Mouse (Mus musculus) CD4-positive, CD25-positive, alpha-beta regulatory T cell, adult 2 months (primary cell): ENCODE results near the gene Togaram2.
"Not testable (repeated sequence)": the region's sequence is repeated elsewhere in the genome, so short reads cannot be mapped to it uniquely, and the experiment has no call there.

Experiments
- DNase-seq: peaks from one replicate; pipeline ENCODE4 v3.0.0-alpha.2; 2012; ENCODE audit warnings: low read depth, low spot score

The Togaram2 gene

GRCm38 (mm10) chr17:71673092-71673491 lies at the start of gene Togaram2:
TSS of gene Togaram2 (plus strand) at chr17:71673261.
- DNase-seq = no peak

- DNase-seq = no peak
These were observed 41.3 kb upstream of the Togaram2 start for GRCm38 (mm10) chr17:71631806-71632205.

GRCm38 (mm10) chr17:71633350-71633749 lies 39.7 kb upstream of the Togaram2 start:
- no peak for DNase-seq

- no peak for DNase-seq
These were observed 36.3 kb upstream of the Togaram2 start for GRCm38 (mm10) chr17:71636786-71637185.

GRCm38 (mm10) chr17:71637750-71638265 lies 35.3 kb upstream of the Togaram2 start:
- no peak for DNase-seq

GRCm38 (mm10) chr17:71639056-71639455 lies 34.0 kb upstream of the Togaram2 start:
- DNase-seq = not testable (repeated sequence)

GRCm38 (mm10) chr17:71640421-71641085 lies 32.5 kb upstream of the Togaram2 start:
- no peak for DNase-seq

GRCm38 (mm10) chr17:71642190-71642589 lies 30.9 kb upstream of the Togaram2 start:
- DNase-seq = no peak

GRCm38 (mm10) chr17:71650011-71650410 lies 23.1 kb upstream of the Togaram2 start:
- no peak for DNase-seq

GRCm38 (mm10) chr17:71652495-71652894 lies 20.6 kb upstream of the Togaram2 start:
- no peak for DNase-seq

GRCm38 (mm10) chr17:71652934-71653333 lies 20.1 kb upstream of the Togaram2 start:
- no peak for DNase-seq

- DNase-seq = no peak
These were observed 15.5 kb upstream of the Togaram2 start for GRCm38 (mm10) chr17:71657521-71657920.

- DNase-seq = no peak
These were observed 14.4 kb upstream of the Togaram2 start for GRCm38 (mm10) chr17:71658666-71659065.

- DNase-seq = no peak
These were observed 12.7 kb upstream of the Togaram2 start for GRCm38 (mm10) chr17:71660390-71660789.

- peak; percentile 79 for DNase-seq
These were observed 10.3 kb upstream of the Togaram2 start for GRCm38 (mm10) chr17:71662751-71663250.

GRCm38 (mm10) chr17:71663491-71663890 lies 9.6 kb upstream of the Togaram2 start:
- peak; percentile 8 for DNase-seq

- DNase-seq = no peak
These were observed 8.9 kb upstream of the Togaram2 start for GRCm38 (mm10) chr17:71664172-71664571.

GRCm38 (mm10) chr17:71665201-71665600 lies 7.9 kb upstream of the Togaram2 start:
- DNase-seq = no peak

- DNase-seq = peak; percentile 7
These were observed 3.5 kb upstream of the Togaram2 start for GRCm38 (mm10) chr17:71669511-71669910.

- DNase-seq = peak; percentile 60
These were observed 1.1 kb upstream of the Togaram2 start for GRCm38 (mm10) chr17:71671840-71672546.

GRCm38 (mm10) chr17:71673936-71674335 lies 875 bp downstream of the Togaram2 start:
- no peak for DNase-seq

- DNase-seq = no peak
These were observed 1.8 kb downstream of the Togaram2 start for GRCm38 (mm10) chr17:71674886-71675285.

GRCm38 (mm10) chr17:71681666-71682065 lies 8.6 kb downstream of the Togaram2 start:
- DNase-seq = no peak
